Mouse (Mus musculus) adrenal gland, postnatal 14 days (tissue): ENCODE data around the gene Use1. TPM values are rescaled to one million over a fixed set of nuclear protein-coding genes. Genes with fewer than 3 reads are reported as not detected.
"Not testable (repeated sequence)": the region's sequence is repeated elsewhere in the genome, so short reads cannot be mapped to it uniquely, and the experiment has no call there.

Experiments used
- DNase-seq: peaks from one replicate; pipeline ENCODE4 v3.0.0; 2021; ENCODE audit warnings: mixed read lengths
- long read RNA-seq, 2 experiments: library from polyadenylated mRNA; stranded (forward); transcript quantifications; one replicate each; pipeline ENCODE4 v2.0.0; 2021
- total RNA-seq: library from RNA; stranded (reverse); gene quantifications from 2 replicates; pipeline ENCODE4 v1.2.3, GENCODE M21; 2021

Use1 gene
- total RNA-seq: 165 and 179 TPM in 2 replicates
- long read RNA-seq, experiment 1, transcript Use1-206 (2 exons, 657 nt): major isoform, 5 of 22 reads
- long read RNA-seq, experiment 1, partial matches to known transcripts: 7 of 22 reads
- long read RNA-seq, experiment 1, other reads (novel, unspliced or antisense): 10 of 22 reads
- long read RNA-seq, experiment 2, partial matches to known transcripts: 1 of 9 reads
- long read RNA-seq, experiment 2, other reads (novel, unspliced or antisense): 6 of 9 reads

DNA sequence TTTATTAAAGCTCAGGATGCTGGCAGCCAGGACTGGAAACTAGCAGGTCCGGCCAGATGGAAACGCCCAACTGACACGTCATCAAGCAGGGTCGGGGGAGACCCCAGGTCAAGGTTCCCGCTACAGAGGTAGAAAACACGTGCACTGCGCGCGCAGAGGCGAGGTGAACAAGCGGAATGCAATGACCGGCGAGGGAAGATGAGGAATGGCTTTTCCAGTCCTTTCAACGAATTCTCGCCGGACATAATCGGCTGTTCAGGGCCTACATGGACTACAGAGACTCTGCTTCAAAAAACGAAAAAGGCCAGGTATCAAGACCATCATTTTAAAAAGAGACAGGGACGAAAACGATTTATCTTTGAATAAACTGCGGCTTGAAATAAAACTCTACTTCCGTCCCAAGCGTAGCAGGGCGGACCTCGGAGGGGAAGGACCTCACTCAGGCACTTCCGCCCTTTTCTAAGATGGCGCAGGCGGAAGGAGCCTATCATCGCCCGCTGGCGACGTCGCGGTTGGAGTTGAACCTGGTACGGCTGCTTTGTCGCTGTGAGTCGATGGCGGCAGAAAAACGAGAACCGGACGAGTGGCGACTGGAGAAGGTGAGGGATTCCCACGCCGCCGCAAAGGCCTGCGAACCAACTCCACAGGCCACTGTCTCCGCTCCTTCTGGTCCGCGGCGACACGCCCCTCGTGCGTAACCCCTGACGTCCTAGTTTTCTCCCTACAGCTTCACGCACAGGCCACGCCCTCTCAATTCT lies at the start of gene Use1:
Gene Use1, plus strand, starts transcription at position 78 of the 758 bp plus-strand sequence.
- peak; percentile 93 for DNase-seq

DNA sequence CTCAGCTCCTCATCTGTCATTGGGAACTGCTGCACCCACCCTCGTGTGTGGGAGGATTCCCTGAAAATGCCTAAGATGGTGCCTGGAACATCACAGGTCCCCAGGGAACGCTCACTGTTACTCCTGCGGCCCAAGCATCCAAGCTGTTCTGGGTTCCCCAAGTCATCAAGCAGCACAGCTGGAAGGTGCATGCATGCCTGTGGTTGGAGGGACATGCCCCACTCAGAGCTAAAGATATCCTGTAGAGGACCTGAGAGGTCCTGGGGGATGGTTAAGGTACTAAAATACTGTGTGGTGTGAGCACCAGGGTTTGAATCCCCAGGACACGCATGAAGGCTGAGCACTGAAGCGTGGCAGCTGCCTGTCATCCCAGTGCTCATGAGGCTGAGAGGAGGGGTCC lies 48.0 kb upstream of the Use1 start:
- DNase-seq: not testable (repeated sequence)

- not testable (repeated sequence) for DNase-seq
Observed at GRCm38 (mm10) chr8:71319760-71320159, 46.9 kb upstream of the Use1 start.

- no peak for DNase-seq
Observed at GRCm38 (mm10) chr8:71322939-71323338, 43.7 kb upstream of the Use1 start.

- no peak for DNase-seq
Observed at GRCm38 (mm10) chr8:71324848-71325247, 41.8 kb upstream of the Use1 start.

DNA sequence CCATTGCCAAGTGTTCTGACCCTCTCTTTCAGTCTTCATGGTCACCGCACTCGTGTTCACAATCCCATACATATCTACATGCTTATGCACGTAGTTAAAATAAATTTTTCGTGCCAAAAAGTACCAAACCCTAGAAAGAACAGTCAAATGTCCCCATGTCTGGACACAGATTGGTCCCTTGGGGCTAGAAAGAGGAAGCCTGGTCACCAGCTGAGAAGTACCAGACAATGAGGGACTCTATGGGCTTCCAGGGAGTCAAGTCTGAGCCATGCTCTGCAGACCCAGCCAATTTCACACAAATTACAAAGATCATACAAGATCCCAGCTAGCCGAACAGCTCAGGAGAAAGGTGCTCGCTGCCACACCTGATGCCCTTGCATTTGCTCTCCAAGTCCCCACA lies 28.8 kb upstream of the Use1 start:
- not testable (repeated sequence) for DNase-seq

DNA sequence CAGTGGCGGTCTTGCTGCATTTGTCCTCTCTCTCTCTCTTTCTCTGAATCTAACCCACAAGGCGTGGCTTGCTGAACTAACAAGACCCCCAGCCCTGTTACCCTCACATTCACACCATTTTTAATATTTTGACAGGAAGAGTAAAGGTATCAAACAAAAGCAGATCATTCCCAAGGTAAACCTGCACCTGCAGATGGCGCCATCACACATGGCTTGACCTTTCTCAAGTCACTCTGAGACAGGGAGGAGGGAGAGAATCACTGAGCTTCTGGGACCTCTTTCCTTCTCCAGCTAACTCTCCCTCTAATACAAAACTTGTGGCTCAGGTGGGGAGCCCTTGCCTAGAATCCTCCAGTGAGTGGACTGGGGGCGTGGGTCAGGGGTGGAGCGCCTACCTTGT lies 26.0 kb upstream of the Use1 start:
- peak; percentile 68 for DNase-seq

DNA sequence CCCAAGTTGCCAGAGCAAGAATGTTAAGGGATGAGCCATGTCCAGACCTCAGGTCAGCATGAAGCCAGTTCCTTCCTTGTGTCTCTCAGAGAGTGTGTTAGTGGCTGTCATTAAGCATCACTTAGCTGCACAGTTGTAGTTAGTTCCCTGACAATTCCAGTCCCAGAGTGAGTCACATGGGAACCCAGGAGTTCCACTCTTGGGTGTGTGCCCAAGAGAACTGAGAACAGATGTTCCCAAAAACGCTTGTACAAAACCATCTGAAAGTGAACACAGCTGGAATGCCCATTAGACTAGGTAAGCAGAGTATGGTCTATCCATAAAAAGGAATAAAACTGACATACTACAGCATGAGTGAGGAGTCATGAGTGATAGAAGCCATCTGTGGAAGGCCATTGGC lies 20.1 kb upstream of the Use1 start:
- DNase-seq: no peak

- peak; percentile 54 for DNase-seq
Observed at GRCm38 (mm10) chr8:71351117-71351516, 15.5 kb upstream of the Use1 start.

- no peak for DNase-seq
Observed at GRCm38 (mm10) chr8:71351520-71351919, 15.1 kb upstream of the Use1 start.

- no peak for DNase-seq
Observed at GRCm38 (mm10) chr8:71358026-71358425, 8.6 kb upstream of the Use1 start.

- peak; percentile 45 for DNase-seq
Observed at GRCm38 (mm10) chr8:71367529-71368176, 1.0 kb downstream of the Use1 start.

DNA sequence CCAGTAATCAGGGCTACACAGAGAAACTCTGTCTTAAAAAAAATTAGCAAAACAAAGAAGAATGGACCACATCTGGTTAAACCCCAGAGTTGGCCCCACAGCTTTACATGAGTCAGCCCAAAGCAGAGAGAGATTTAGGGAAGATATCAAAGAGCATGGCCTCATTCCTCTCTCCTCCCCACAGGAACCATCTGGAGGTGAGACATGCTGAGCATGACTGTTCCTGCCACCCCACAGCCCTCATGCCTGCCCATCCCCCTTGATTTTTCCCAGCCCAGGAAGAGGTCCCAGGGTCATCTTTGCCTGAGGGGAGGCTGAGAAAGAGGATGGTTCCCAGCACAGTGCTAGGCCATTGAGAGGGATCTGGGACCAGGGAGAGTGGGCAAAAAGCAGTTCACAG lies 1.7 kb downstream of the Use1 start:
- peak; percentile 51 for DNase-seq

DNA sequence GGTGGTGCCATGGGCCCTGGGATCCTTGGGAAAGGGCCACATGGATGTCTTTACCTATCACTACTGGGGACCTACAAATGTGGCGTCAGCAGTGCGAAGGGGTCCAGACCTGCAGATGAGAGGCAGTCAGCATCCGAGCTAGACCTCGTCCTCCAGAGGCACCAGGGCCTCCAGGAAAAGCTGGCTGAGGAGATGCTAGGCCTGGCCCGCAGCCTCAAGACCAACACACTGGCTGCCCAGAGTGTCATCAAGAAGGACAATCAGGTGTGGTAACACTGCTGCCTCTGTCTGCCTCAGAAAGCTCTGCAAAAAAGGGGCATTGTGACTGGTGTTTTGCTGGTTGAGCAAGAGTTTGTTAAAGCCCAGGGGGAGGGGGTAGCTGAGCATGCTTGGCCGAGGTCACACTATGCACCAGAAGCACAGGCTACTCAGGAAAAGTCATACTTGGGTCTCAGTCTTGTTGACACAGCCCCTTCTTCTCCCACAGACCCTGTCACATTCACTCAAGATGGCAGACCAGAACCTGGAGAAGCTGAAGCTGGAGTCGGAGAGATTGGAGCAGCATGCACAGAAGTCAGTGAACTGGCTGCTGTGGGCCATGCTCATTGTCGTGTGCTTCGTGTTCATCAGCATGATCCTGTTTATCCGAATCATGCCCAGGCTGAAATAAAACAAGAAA lies 2.5 kb downstream of the Use1 start:
- DNase-seq: no peak

- DNase-seq: no peak
Observed at GRCm38 (mm10) chr8:71370711-71371235, 4.1 kb downstream of the Use1 start.

GRCm38 (mm10) chr8:71371236-71371848 lies 4.7 kb downstream of the Use1 start, which contains the start of gene Ocel1:
Gene Ocel1 (plus strand): TSS chr8:71371298.
- peak; percentile 98 for DNase-seq

DNA sequence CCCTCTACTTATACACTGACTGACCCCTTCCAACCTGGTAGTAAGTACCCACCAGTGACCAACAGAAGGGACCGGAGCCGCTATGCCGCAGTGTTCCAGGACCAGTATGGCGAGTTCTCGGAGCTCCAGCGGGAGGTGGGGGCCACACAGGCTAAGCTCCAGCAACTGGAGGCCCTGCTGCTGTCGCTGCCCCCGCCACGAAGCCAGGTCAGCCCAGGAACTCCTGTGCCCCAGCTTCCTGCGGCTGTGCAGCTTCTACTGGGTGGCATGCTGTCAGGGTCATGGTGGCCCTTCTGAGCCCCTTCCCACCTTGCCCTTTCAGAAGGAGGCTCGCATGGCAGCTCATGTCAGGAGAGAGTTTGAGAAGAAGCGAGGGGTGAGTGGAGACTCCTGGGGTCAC lies 5.8 kb downstream of the Use1 start:
- no peak for DNase-seq

DNA sequence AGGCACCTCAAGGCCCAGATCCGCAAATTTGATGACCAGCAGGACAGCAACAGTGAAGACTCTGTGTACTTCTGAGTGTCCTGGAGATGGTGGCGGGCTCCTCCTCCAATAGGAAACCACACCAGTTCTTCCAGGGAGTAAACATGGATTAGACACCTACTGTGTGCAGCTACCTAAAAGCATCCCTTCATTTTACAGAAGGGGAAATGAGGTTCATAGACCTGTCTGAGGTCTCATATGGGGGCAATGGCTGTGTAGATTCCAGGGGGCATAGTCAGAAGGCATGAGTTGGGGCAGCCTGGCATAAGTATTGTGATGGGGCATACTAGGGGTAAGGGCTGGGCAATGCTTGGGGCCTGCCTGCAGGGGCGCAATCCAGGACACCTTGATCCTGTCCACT lies 6.4 kb downstream of the Use1 start:
- DNase-seq: no peak

- DNase-seq: peak; percentile 44
Observed at GRCm38 (mm10) chr8:71374616-71375206, 8.1 kb downstream of the Use1 start.

GRCm38 (mm10) chr8:71375581-71376422 lies 9.2 kb downstream of the Use1 start:
- DNase-seq: peak; percentile 86
